Mouse (Mus musculus): ENCODE data around the gene Spata31d1a. TPM values are rescaled to one million over a fixed set of nuclear protein-coding genes. Genes with fewer than 3 reads are reported as not detected.

The Spata31d1a gene
- total and polyA plus RNA-seq, 3 experiments: 0.19 TPM; not detected in 2

GRCm38 (mm10) chr13:59661387-59661786 lies 48.7 kb downstream of the Spata31d1a start:
- H3K27me3 ChIP-seq (replicated peaks): no peaks in the 10 kb centered on the region
- no peaks in the 10 kb centered on the region for H3K79me2 ChIP-seq (replicated peaks; ENCODE audit: control insufficient read depth, extremely low read depth, insufficient read depth, poor library complexity, severe bottlenecking)
- in situ Hi-C loops (cut with MboI; ENCODE audit: low pct_ligation_motif_present, low pct_unique_long_range_greater_than_20kb, low sequenced_read_pairs) (no loop called here), dilution Hi-C loops (cut with MboI; ENCODE audit: extremely low pct_ligation_motif_present, extremely low pct_unique_long_range_greater_than_20kb, low sequenced_read_pairs) (no loop called here)
- no peak for TF ChIP-seq RCOR1 (conservative IDR thresholded peaks at IDR 0.05; ENCODE audit: low read depth, low read length)
- TF ChIP-seq CHD1 (IDR thresholded peaks at IDR 0.05; ENCODE audit: low read depth, low read length): no peak
- TF ChIP-seq ELF1 (IDR thresholded peaks at IDR 0.05; ENCODE audit: low read depth, low read length): no peak
- no peak for TF ChIP-seq MEF2A (IDR thresholded peaks at IDR 0.05; ENCODE audit: borderline replicate concordance, low read depth, low read length)
- no peak for TF ChIP-seq SMC3 (IDR thresholded peaks at IDR 0.05; ENCODE audit: low read depth, low read length)
- TF ChIP-seq KAT2A (IDR thresholded peaks at IDR 0.05; ENCODE audit: insufficient replicate concordance, low read length): no peak
- TF ChIP-seq USF1 (IDR thresholded peaks at IDR 0.05; ENCODE audit: low read depth, low read length): no peak
- TF ChIP-seq HCFC1 (IDR thresholded peaks at IDR 0.05; ENCODE audit: low read depth, low read length): no peak
- no peak for TF ChIP-seq MAX (IDR thresholded peaks at IDR 0.05; ENCODE audit: low read length)
- no peak for TF ChIP-seq TBP (conservative IDR thresholded peaks at IDR 0.05; ENCODE audit: low read depth, low read length)
- no peak for TF ChIP-seq SIN3A (IDR thresholded peaks at IDR 0.05; ENCODE audit: low read length)
- no peak overlapping the region for H3K4me2 ChIP-seq (ENCODE audit: insufficient read depth, low read depth, poor library complexity, severe bottlenecking)
- H3K27ac ChIP-seq (ENCODE audit: insufficient read depth, low read depth): no peak overlapping the region
- peaks cover 4 to 22% of the 10 kb centered on the region in 2 experiments for H3K4me1 ChIP-seq (ENCODE audit: control insufficient read depth in 1 of 2, insufficient read depth in 2 of 2)
- H3K36me3 ChIP-seq (replicated peaks in 1 of 2; ENCODE audit: control insufficient read depth in 1 of 2, insufficient read depth in 1 of 2, low read length in 1 of 2): peaks cover 23 to 72% of the 10 kb centered on the region in 2 experiments
- H3K4me3 ChIP-seq (replicated peaks in 1 of 3; ENCODE audit: low read depth in 2 of 3, low read length in 2 of 3, poor library complexity in 1 of 3): no peak overlapping the region
- H3K9me3 ChIP-seq (replicated peaks; ENCODE audit: low read length): peaks cover 2% of the 10 kb centered on the region
- no peak for DNase-seq (ENCODE audit: extremely low read depth)
- H3K9ac ChIP-seq (ENCODE audit: insufficient read depth, low read depth): no peak overlapping the region

DNA sequence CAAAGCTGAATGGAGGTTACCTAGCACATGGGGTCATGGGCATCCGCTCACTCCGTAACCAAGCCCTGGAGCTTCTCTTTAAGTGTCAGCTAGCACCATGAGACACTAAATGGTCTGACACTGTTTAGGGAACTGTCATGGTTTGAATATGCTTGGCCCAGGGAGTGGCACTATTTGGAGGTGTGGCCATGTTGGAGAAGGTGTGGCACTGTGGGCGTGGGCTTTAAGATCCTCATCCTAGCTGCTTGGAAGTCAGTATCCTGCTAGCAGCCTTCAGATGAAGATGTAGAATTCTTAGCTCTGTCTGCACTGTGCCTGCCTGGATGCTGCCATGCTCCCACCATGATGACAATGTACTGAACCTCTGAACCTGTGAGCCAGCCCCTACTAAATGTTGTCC lies 49.8 kb downstream of the Spata31d1a start:
- DNase-seq (ENCODE audit: extremely low read depth): no peak

GRCm38 (mm10) chr13:59657781-59658180 lies 52.3 kb downstream of the Spata31d1a start:
- no peak for DNase-seq (ENCODE audit: extremely low read depth)
- in situ Hi-C loops (cut with MboI; ENCODE audit: low pct_ligation_motif_present, low pct_unique_long_range_greater_than_20kb, low sequenced_read_pairs) (no loop called here), dilution Hi-C loops (cut with MboI; ENCODE audit: extremely low pct_ligation_motif_present, extremely low pct_unique_long_range_greater_than_20kb, low sequenced_read_pairs) (no loop called here)
- no peak overlapping the region for H3K4me2 ChIP-seq (ENCODE audit: insufficient read depth, low read depth, poor library complexity, severe bottlenecking)
- no peak overlapping the region for H3K27ac ChIP-seq (ENCODE audit: insufficient read depth, low read depth)
- no peak overlapping the region for H3K9ac ChIP-seq (ENCODE audit: insufficient read depth, low read depth)
- H3K4me1 ChIP-seq (ENCODE audit: control insufficient read depth in 1 of 2, insufficient read depth in 2 of 2): peaks cover 13 to 35% of the 10 kb centered on the region in 2 experiments
- no peaks in the 10 kb centered on the region for H3K27me3 ChIP-seq (replicated peaks)
- H3K79me2 ChIP-seq (replicated peaks; ENCODE audit: control insufficient read depth, extremely low read depth, insufficient read depth, poor library complexity, severe bottlenecking): no peaks in the 10 kb centered on the region
- peaks cover 5 to 57% of the 10 kb centered on the region in 2 experiments for H3K36me3 ChIP-seq (replicated peaks in 1 of 2; ENCODE audit: control insufficient read depth in 1 of 2, insufficient read depth in 1 of 2, low read length in 1 of 2)
- TF ChIP-seq RAD21 (IDR thresholded peaks at IDR 0.05; ENCODE audit: low read depth, low read length): no peak
- no peak for TF ChIP-seq ETS1 (conservative IDR thresholded peaks at IDR 0.05; ENCODE audit: low read depth, low read length)
- TF ChIP-seq CHD2 (IDR thresholded peaks at IDR 0.05; ENCODE audit: low read length): no peak
- TF ChIP-seq RCOR1 (conservative IDR thresholded peaks at IDR 0.05; ENCODE audit: low read depth, low read length): no peak
- no peak for TF ChIP-seq SMC3 (IDR thresholded peaks at IDR 0.05; ENCODE audit: low read depth, low read length)
- TF ChIP-seq JUN (IDR thresholded peaks at IDR 0.05; ENCODE audit: insufficient read depth, low read depth, low read length): no peak
- TF ChIP-seq JUND (conservative IDR thresholded peaks at IDR 0.05; ENCODE audit: low read depth, low read length): no peak
- no peak for TF ChIP-seq NELFE (IDR thresholded peaks at IDR 0.05; ENCODE audit: low read depth, low read length)
- no peak for TF ChIP-seq EP300 (IDR thresholded peaks at IDR 0.05; ENCODE audit: low read length)
- TF ChIP-seq USF2 (conservative IDR thresholded peaks at IDR 0.05; ENCODE audit: low read depth, low read length): no peak
- no peak for TF ChIP-seq E2F4 (IDR thresholded peaks at IDR 0.05; ENCODE audit: insufficient replicate concordance, low read depth, low read length)
- TF ChIP-seq UBTF (IDR thresholded peaks at IDR 0.05; ENCODE audit: low read depth, low read length): no peak
- no peak for TF ChIP-seq ZC3H11A (IDR thresholded peaks at IDR 0.05; ENCODE audit: low read depth, low read length)
- peaks cover 2% of the 10 kb centered on the region for H3K9me3 ChIP-seq (replicated peaks; ENCODE audit: low read length)
- no peak overlapping the region for H3K4me3 ChIP-seq (replicated peaks in 1 of 3; ENCODE audit: low read depth in 2 of 3, low read length in 2 of 3, poor library complexity in 1 of 3)

More for the DNA sequence above, 49.8 kb downstream of the Spata31d1a start:
- no peak overlapping the region for H3K4me3 ChIP-seq (replicated peaks in 1 of 3; ENCODE audit: low read depth in 2 of 3, low read length in 2 of 3, poor library complexity in 1 of 3)
- dilution Hi-C loops (cut with MboI; ENCODE audit: extremely low pct_ligation_motif_present, extremely low pct_unique_long_range_greater_than_20kb, low sequenced_read_pairs) (no loop called here), in situ Hi-C loops (cut with MboI; ENCODE audit: low pct_ligation_motif_present, low pct_unique_long_range_greater_than_20kb, low sequenced_read_pairs) (no loop called here)
- H3K36me3 ChIP-seq (replicated peaks in 1 of 2; ENCODE audit: control insufficient read depth in 1 of 2, insufficient read depth in 1 of 2, low read length in 1 of 2): peaks cover 18 to 62% of the 10 kb centered on the region in 2 experiments
- H3K4me1 ChIP-seq (ENCODE audit: control insufficient read depth in 1 of 2, insufficient read depth in 2 of 2): peaks cover 11 to 26% of the 10 kb centered on the region in 2 experiments
- H3K27ac ChIP-seq (ENCODE audit: insufficient read depth, low read depth): no peak overlapping the region
- no peak overlapping the region for H3K4me2 ChIP-seq (ENCODE audit: insufficient read depth, low read depth, poor library complexity, severe bottlenecking)
- no peak for TF ChIP-seq RCOR1 (conservative IDR thresholded peaks at IDR 0.05; ENCODE audit: low read depth, low read length)
- TF ChIP-seq USF2 (conservative IDR thresholded peaks at IDR 0.05; ENCODE audit: low read depth, low read length): no peak
- no peak for TF ChIP-seq SMC3 (IDR thresholded peaks at IDR 0.05; ENCODE audit: low read depth, low read length)
- TF ChIP-seq CHD1 (IDR thresholded peaks at IDR 0.05; ENCODE audit: low read depth, low read length): no peak
- TF ChIP-seq MAX (IDR thresholded peaks at IDR 0.05; ENCODE audit: low read length): no peak
- TF ChIP-seq IRF4 (IDR thresholded peaks at IDR 0.05; ENCODE audit: low read depth, low read length): no peak
- no peak for TF ChIP-seq MYC (IDR thresholded peaks at IDR 0.05; ENCODE audit: low read depth, low read length)
- TF ChIP-seq USF1 (IDR thresholded peaks at IDR 0.05; ENCODE audit: low read depth, low read length): no peak
- TF ChIP-seq GABPA (IDR thresholded peaks at IDR 0.05; ENCODE audit: insufficient replicate concordance, low read depth, low read length): no peak
- no peaks in the 10 kb centered on the region for H3K79me2 ChIP-seq (replicated peaks; ENCODE audit: control insufficient read depth, extremely low read depth, insufficient read depth, poor library complexity, severe bottlenecking)
- H3K9ac ChIP-seq (ENCODE audit: insufficient read depth, low read depth): no peak overlapping the region
- no peaks in the 10 kb centered on the region for H3K27me3 ChIP-seq (replicated peaks)
- peaks cover 2% of the 10 kb centered on the region for H3K9me3 ChIP-seq (replicated peaks; ENCODE audit: low read length)

All from CH12.LX (cell line).